Mouse (Mus musculus) bone marrow, adult 2 months (tissue): ENCODE results near the gene Mrps17. TPM values are rescaled to one million over a fixed set of nuclear protein-coding genes. Genes with fewer than 3 reads are reported as not detected.

ENCODE experiments used
- H3K27ac ChIP-seq: fragments of 200-500 bp; 2 replicates; pipeline ENCODE4 v1.5.1; 2012; ENCODE audit warnings: low read depth, mild to moderate bottlenecking, control low read depth, inconsistent platforms, low read length; ENCODE audit not compliant: control insufficient read depth, poor library complexity, insufficient read depth
- H3K4me1 ChIP-seq: fragments of 200-500 bp; 2 replicates; pipeline ENCODE4 v1.6.1; 2011; ENCODE audit warnings: low read length; ENCODE audit not compliant: control insufficient read depth, insufficient read depth
- H3K4me3 ChIP-seq: fragments of 200-500 bp; replicated peaks from 2 replicates; pipeline ENCODE3; 2011; ENCODE audit warnings: mild to moderate bottlenecking, low read depth, low read length, control low read depth; ENCODE audit not compliant: control insufficient read depth
- CTCF ChIP-seq: fragments of 200-500 bp; IDR thresholded peaks from 2 replicates; pipeline ENCODE4 v1.5.1; 2011; ENCODE audit warnings: low read length, control low read depth; ENCODE audit not compliant: control insufficient read depth, insufficient read depth
- POLR2A ChIP-seq: fragments of 200-500 bp; IDR thresholded peaks from 2 replicates; pipeline ENCODE4 v1.6.1; 2011; ENCODE audit warnings: low read depth, mild to moderate bottlenecking, control low read depth, low read length, borderline replicate concordance; ENCODE audit not compliant: control insufficient read depth
- WGBS: fragments of 180-500 bp; shearing (Covaris S2); methylation state at CpG from one replicate; pipeline ENCODE4 v1.1.7; 2018; 5-methylcytosine and 5-hydroxymethylcytosine counted together
- polyA plus RNA-seq: library from polyadenylated mRNA; stranded (reverse); fragments of >200 nt; gene quantifications from 2 replicates; pipeline ENCODE4 v1.2.4, GENCODE M21; 2011; ENCODE audit warnings: low replicate concordance; ENCODE audit not compliant: missing spikeins, insufficient read depth, insufficient read length

Gene Mrps17
- polyA plus RNA-seq, 1 experiment: 46.9 TPM

GRCm38 (mm10) chr5:129756886-129757285 is 41.6 kb downstream of the Mrps17 start:
- TF ChIP-seq CTCF (no peak), POLR2A (no peak)
- 95% methylated on average over 20 of the region's 20 CpGs for WGBS
- H3K4me3 ChIP-seq: no peak overlapping the region
- no peak overlapping the region for H3K27ac ChIP-seq
- no peaks in the 10 kb centered on the region for H3K4me1 ChIP-seq

- H3K27ac ChIP-seq: no peak overlapping the region
- no peak overlapping the region for H3K4me3 ChIP-seq
- no peak for TF ChIP-seq CTCF
- TF ChIP-seq POLR2A: no peak
- H3K4me1 ChIP-seq: no peaks in the 10 kb centered on the region
- WGBS: 88% methylated on average over 13 of the region's 13 CpGs
These were observed 44.7 kb downstream of the Mrps17 start for GRCm38 (mm10) chr5:129759929-129760480.

GRCm38 (mm10) chr5:129761865-129762540 is 46.7 kb downstream of the Mrps17 start:
- TF ChIP-seq POLR2A: no peak
- no peak for TF ChIP-seq CTCF
- H3K4me1 ChIP-seq: no peaks in the 10 kb centered on the region
- no peak overlapping the region for H3K27ac ChIP-seq
- H3K4me3 ChIP-seq: no peak overlapping the region
- WGBS: 84% methylated on average over 18 of the region's 18 CpGs

GRCm38 (mm10) chr5:129770443-129771355 is 55.4 kb downstream of the Mrps17 start:
- no peak for TF ChIP-seq POLR2A
- no peak for TF ChIP-seq CTCF
- H3K27ac ChIP-seq: no peak overlapping the region
- 82% methylated on average over 23 of the region's 23 CpGs for WGBS
- no peak overlapping the region for H3K4me3 ChIP-seq
- no peaks in the 10 kb centered on the region for H3K4me1 ChIP-seq

Other genes starting within 250 kb of the Mrps17 start
- 61.2 and 111 TPM in 2 replicates for gene Sfswap, start 214.3 kb upstream of the Mrps17 start, polyA plus RNA-seq
- 0.20 TPM in 1 of 2 replicates, not detected in the other for gene Mmp17, start 131.3 kb upstream of the Mrps17 start, polyA plus RNA-seq
- 1.5 TPM in 1 of 2 replicates, not detected in the other for gene Zfp11, start 45.4 kb upstream of the Mrps17 start, polyA plus RNA-seq
- not detected in 2 replicates for gene Sept14, start 7.0 kb upstream of the Mrps17 start, polyA plus RNA-seq
- gene Nipsnap2, start 9.6 kb downstream of the Mrps17 start, polyA plus RNA-seq: 18.7 and 24.9 TPM in 2 replicates
- 4.3 and 11.1 TPM in 2 replicates for gene Psph, start 72.0 kb downstream of the Mrps17 start, polyA plus RNA-seq
- gene Sumf2, start 131.5 kb downstream of the Mrps17 start, polyA plus RNA-seq: 7.7 and 16.3 TPM in 2 replicates
- 657 and 717 TPM in 2 replicates for gene Chchd2, start 172.0 kb downstream of the Mrps17 start, polyA plus RNA-seq
- gene Zbed5, start 180.2 kb downstream of the Mrps17 start, polyA plus RNA-seq: 1.5 TPM in 1 of 2 replicates, not detected in the other
- 6.4 TPM in 1 of 2 replicates, not detected in the other for gene Phkg1, start 183.1 kb downstream of the Mrps17 start, polyA plus RNA-seq
- not detected in 2 replicates for gene Nupr1l, start 193.0 kb downstream of the Mrps17 start, polyA plus RNA-seq
- gene Vkorc1l1, start 226.5 kb downstream of the Mrps17 start, polyA plus RNA-seq: 14.4 and 15.2 TPM in 2 replicates